Mouse (Mus musculus): ENCODE data around the gene Hmga2. TPM values are rescaled to one million over a fixed set of nuclear protein-coding genes. Genes with fewer than 3 reads are reported as not detected.
"Not testable (repeated sequence)": the region's sequence is repeated elsewhere in the genome, so short reads cannot be mapped to it uniquely, and the experiment has no call there.

Gene Hmga2
- total RNA-seq, 2 experiments from 2014 or later: not detected

GRCm38 (mm10) chr10:120369187-120369805 lies 107.0 kb downstream of the Hmga2 start:
- DNase-seq (ENCODE audit: low spot score): no peak
- intact Hi-C loops (cut with DNase I): no loop called here

GRCm38 (mm10) chr10:120366173-120366592 lies 110.1 kb downstream of the Hmga2 start:
- DNase-seq (ENCODE audit: low spot score): not testable (repeated sequence)

DNA sequence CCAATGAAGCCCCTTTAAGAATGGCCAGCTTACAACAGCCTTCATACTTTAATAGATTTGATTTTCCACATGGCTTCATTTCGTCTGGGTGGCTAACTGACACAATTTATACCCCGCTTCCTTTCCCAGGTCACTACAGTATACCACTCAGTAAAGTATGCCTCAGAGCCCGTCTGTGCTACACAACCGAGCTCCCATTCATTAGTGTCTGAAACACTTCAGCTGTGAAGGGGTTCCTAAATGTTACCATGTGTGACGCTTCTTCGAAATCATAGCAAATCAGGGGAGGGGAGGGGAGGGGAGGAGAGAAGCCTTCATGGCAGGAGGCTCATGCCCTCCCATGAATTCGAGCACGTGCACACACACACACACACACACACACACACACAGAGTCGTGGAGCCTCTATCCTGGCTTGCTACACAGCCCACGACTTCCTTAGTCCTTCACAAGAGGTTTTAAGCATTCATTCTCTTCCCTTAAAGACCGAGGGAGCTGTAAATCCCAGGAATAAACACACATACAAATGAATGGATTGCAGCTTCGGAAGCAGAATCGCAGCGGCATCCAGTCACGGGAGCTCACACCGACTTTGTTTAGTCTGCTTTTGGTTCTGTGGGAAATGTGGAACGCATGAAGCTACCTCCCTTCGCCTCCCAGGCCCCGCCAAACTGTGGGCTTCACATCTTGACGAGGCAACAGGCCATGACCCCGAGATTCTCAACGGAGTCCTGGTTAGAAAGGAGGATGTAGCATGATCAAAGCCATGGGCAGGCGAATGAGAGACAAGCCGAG lies 110.7 kb downstream of the Hmga2 start:
- intact Hi-C loops (cut with DNase I): no loop called here

More at GRCm38 (mm10) chr10:120366173-120366592, 110.1 kb downstream of the Hmga2 start:
- intact Hi-C loops (cut with DNase I): not testable (repeated sequence)

GRCm38 (mm10) chr10:120363983-120364582 lies 112.2 kb downstream of the Hmga2 start:
- DNase-seq (ENCODE audit: low spot score): no peak
- intact Hi-C loops (cut with DNase I): no loop called here

More for the DNA sequence above, 110.7 kb downstream of the Hmga2 start:
- DNase-seq (ENCODE audit: low spot score): no peak

GRCm38 (mm10) chr10:120363298-120363982 lies 112.8 kb downstream of the Hmga2 start:
- intact Hi-C loops (cut with DNase I); DNase-seq (ENCODE audit: low spot score): not testable (repeated sequence)

- intact Hi-C loops (cut with DNase I): no loop called here
Measured at GRCm38 (mm10) chr10:120354523-120355030, 121.7 kb downstream of the Hmga2 start.

GRCm38 (mm10) chr10:120345325-120345724 lies 130.9 kb downstream of the Hmga2 start:
- intact Hi-C loops (cut with DNase I): no loop called here
- DNase-seq (ENCODE audit: low spot score): no peak

More at GRCm38 (mm10) chr10:120354523-120355030, 121.7 kb downstream of the Hmga2 start:
- DNase-seq (ENCODE audit: low spot score): no peak

- no peak for DNase-seq (ENCODE audit: low spot score)
- intact Hi-C loops (cut with DNase I): no loop called here
Measured at GRCm38 (mm10) chr10:120344558-120345318, 131.5 kb downstream of the Hmga2 start.

DNA sequence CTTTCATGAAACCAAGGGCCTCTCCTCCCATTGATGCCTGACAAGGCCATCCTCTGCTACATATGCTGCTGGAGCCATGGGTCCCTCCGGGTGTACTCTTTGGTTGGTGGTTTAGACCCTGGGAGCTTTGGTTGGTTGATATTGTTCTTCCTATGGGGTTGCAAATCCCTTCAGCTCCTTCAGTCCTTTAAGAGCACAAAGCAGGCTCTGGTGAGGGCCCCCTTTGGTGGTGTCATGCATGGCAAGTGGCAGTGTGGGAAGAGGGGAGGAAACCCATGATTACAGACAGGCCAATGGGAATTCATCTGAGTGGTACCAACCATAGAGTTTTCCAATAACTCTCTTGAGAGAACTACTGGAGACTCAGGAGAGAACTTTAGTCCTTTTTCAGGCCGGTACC lies 136.4 kb downstream of the Hmga2 start:
- not testable (repeated sequence) for DNase-seq (ENCODE audit: low spot score)

DNA sequence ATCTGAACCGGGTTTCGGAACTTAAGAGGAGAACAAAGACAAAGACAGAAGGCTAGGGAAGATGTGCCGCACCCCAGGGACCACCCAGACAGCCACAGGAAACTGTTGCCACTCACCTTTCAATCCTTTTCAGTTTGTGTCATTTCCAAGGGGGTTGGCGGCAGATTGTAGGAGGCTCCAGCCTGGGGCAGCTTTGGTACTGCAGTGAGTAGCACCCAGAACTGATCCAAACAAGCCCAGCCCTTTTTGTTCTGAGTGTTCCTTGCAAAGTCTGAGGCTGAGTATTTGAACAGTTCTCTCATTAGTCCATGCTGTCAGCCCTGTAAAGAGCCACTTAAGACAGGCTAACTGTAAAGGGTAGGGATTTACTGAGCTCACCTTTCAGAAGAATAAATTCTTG lies 136.9 kb downstream of the Hmga2 start:
- DNase-seq (ENCODE audit: low spot score): no peak
- intact Hi-C loops (cut with DNase I): no loop called here

More for the DNA sequence above, 136.4 kb downstream of the Hmga2 start:
- intact Hi-C loops (cut with DNase I): not testable (repeated sequence)

DNA sequence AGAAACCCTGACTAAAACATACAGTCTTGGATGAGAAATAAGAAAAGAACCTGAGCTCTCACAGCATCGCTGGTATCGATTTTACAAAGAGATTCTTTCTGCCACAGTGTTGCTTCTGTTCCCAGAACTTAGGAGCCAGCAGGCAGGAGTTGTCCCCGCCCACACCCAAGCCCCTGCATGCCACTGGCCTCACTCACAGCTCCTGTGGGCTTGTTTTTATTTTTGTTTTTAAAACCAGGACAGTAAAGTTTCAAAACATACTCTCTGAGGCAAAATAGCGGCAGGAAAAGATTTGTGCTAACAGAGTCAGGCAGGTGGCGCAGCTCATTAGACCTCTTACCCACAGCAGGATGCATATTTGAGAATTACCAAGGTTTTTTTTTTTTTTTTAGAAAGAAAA lies 137.4 kb downstream of the Hmga2 start:
- intact Hi-C loops (cut with DNase I): no loop called here
- no peak for DNase-seq (ENCODE audit: low spot score)

- DNase-seq (ENCODE audit: low spot score); intact Hi-C loops (cut with DNase I): not testable (repeated sequence)
Measured at GRCm38 (mm10) chr10:120338431-120338830, 137.8 kb downstream of the Hmga2 start.

DNA sequence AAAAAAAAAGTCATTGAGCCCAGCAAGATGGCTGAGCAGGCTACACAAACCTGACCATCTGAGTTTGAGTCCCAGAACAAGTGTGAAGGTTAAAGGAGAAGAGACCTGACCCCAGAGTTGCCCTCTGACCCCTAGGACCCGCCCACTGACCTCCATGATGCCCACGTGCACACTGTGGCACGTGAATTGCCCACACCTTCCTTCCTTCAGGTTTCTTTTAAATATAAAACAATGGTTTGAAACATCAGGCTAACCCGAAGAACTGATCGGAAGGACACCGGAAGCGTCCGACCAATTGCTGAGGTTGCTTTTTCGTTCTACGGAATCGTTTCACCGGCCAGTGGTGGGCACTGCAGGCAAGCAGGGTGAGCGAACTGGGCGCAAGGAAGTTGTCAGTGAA lies 148.3 kb downstream of the Hmga2 start:
- intact Hi-C loops (cut with DNase I): no loop called here
- DNase-seq (ENCODE audit: low spot score): no peak

- no peak for DNase-seq (ENCODE audit: low spot score)
- intact Hi-C loops (cut with DNase I): no loop called here
Measured at GRCm38 (mm10) chr10:120323584-120324203, 152.6 kb downstream of the Hmga2 start.

DNA sequence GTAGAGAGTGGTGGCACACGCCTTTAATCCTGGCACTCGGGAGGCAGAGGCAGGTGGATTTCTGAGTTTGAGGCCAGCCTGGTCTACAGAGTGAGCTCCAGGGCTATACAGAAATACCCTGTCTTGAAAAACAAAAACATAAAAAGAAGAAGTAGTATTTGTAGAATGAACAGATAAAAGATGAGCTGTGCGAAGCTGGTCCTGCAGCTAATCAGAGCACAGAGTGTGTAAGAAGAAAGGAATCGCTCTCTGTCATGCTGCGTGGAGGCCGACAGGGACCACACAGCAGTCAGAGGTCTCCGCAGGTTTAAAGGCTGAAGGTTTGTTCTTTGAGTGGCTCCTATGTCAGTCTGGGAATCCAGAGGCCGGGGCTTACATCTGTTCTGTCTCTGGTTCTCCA lies 153.5 kb downstream of the Hmga2 start:
- DNase-seq (ENCODE audit: low spot score): no peak
- intact Hi-C loops (cut with DNase I): no loop called here

GRCm38 (mm10) chr10:120319614-120320013 lies 156.7 kb downstream of the Hmga2 start:
- intact Hi-C loops (cut with DNase I): no loop called here
- DNase-seq (ENCODE audit: low spot score): no peak

All from heart, postnatal 25 days (tissue).